Mouse (Mus musculus): ENCODE measurements around the gene Por.

GRCm38 (mm10) chr5:135669741-135670275 lies at the start of gene Por:
- TF ChIP-seq CTCF (conservative IDR thresholded peaks at IDR 0.05; ENCODE audit: insufficient read depth, insufficient read length, low read depth, low read length), result no peak
- no peak for TF ChIP-seq POLR2A (IDR thresholded peaks at IDR 0.05; ENCODE audit: low read depth, low read length)

Measured in kidney, adult 2 months (tissue).